Mouse (Mus musculus): Measurements from ENCODE around the gene Lamp3.
"Not testable (repeated sequence)": the region's sequence is repeated elsewhere in the genome, so short reads cannot be mapped to it uniquely, and the experiment has no call there.

The Lamp3 gene

GRCm38 (mm10) chr16:19706216-19706615 lies at the start of gene Lamp3:
Lamp3 (minus strand) TSS chr16:19706375.
- no peak for DNase-seq (ENCODE audit: low spot score)

DNA sequence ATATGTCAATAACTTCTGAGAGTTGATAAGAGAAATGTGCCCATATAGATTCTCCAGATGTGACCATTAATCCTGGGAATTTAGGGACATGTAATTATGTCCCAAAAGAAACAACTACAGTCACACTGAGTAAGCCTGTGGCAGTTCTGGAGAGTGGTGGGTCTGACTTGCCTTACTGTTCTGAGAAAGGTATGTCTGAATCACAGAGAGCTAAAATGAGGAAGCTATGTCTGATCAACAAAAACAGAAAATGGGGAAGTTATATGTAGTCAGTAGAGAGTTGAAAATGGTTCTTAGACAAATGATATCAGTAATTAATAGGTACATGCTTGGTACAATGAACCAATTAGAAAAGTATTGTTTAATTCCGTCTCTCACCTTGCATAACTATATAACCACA lies 26.7 kb upstream of the Lamp3 start:
- no peak for DNase-seq (ENCODE audit: low spot score)

DNA sequence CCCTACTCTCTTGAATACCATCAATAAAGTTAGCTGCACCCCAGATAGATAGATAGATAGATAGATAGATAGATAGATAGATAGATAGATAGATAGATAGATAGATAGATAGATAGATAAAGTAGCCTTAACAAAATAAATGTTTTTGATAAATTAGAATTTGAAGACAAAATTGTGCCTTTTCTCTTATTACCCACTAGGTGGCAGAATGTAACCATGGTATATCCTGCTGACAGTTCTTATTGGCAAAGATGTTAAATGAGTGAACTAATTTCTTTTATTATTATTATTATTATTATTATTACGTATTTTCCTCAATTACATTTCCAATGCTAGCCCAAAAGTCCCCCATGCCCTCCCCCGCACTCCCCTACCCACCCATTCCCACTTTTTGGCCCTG lies 18.0 kb upstream of the Lamp3 start:
- not testable (repeated sequence) for DNase-seq (ENCODE audit: low spot score)

- DNase-seq (ENCODE audit: low spot score), result no peak
Measured at GRCm38 (mm10) chr16:19720959-19721358, 14.8 kb upstream of the Lamp3 start.

DNA sequence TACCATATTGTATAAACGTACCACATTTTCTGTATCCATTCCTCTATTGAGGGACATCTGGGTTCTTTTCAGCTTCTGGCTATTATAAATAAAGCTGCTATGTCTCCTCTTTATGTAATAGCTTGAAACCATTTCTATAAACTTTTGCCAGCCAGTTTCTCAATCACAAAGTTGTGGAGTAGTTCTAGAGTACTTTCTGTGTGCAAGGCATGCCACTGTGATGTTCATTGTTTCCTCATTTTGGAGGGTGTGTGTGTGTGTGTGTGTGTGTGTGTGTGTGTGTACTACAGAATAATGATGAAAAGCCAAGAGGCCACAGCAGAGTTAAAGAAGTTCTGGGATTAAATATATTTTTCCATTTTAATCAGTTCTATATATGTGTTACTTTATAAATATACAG lies 1.2 kb upstream of the Lamp3 start:
- DNase-seq (ENCODE audit: low spot score), result no peak

- no peak for DNase-seq (ENCODE audit: low spot score)
Measured at GRCm38 (mm10) chr16:19699207-19699606, 7.0 kb downstream of the Lamp3 start.

DNA sequence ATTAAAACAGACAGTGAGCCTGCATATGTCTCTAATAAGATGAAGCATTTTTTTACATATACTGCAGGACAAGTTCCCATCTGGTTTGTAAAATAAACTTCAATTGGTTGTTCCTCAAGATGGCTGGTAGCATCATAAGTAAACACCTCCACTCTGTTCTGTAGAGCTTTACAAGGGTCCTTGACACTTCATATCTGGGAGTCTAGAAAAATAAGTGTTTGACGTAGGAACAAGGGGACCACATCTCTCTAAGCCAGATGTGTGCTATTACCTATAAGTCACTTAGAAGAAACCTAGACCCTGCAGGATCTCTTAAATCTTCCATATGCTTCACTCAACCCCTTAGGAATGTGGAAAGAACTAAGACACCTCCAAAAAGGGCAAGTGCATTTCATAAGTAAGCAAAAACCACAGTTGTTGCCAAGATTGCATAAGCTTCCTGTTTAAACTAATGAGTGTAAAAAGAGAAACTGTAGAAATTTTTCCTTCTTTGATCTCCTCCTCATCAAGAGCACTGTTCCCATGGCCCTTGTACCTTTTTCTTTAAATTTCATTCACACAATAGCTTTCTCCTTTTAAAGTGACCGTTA lies 35.3 kb downstream of the Lamp3 start:
- no peak for DNase-seq (ENCODE audit: low spot score)

DNA sequence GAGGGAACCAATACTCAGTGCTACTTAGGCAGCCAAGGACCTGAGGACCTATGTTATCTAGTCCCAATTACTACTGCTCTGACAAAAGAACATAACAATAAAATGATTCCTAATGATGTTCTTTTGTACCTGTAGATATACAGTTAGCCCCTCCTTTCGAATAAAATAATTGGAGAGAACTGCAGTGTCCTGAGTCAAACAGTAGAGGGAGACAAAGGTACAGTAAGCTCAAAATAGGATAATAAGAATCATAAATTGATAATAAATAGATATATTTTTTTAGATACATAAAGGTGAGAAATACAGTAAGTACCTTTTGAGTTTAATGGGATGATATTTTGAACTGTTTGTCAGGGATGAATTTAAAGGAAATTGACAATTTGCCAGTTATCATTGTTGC lies 39.9 kb downstream of the Lamp3 start:
- peak; percentile 6 for DNase-seq (ENCODE audit: low spot score)

DNA sequence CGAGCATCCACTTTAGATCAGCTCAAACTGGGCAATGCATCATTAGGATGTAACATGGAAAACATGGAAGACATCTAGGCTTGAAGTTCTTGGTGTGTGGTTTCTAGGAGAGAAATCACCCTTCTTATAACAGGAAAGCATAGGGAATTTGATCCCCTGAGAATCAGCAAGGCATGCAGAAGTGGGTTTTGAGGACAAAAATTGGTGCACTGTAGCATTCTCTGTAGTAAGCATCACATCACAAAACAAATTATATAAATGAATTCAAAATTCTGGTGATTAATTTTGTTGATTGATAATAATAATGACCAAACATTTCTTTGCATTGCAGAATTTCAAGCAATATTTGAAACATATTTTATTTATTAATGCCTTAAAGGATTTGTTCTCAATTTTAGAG lies 76.4 kb downstream of the Lamp3 start, which contains the start of gene Olfr171:
TSS of gene Olfr171 (minus strand) at position 101 of the 400 bp plus-strand sequence.
- no peak for DNase-seq (ENCODE audit: low spot score)

DNA sequence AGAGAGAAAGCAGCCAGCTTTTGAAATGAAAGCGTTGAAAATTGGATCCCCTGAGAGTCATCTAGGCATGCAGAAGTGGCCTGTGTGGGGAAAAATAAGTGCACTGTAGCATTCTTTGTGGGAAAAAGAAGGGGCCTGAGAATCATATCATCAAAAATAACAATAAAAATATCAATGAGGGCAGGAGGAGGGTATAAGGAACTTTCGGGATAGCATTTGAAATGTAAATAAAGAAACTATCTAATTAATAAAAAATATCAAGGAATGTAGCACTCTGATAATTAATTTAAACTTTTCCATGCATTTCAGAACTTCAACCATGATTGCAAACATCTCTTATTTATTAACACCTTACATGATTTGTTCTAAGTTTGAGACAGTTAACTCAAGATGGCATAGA lies 94.4 kb downstream of the Lamp3 start, which contains the start of gene Olfr170:
TSS of gene Olfr170 (minus strand) at position 101 of the 400 bp plus-strand sequence.
- not testable (repeated sequence) for DNase-seq (ENCODE audit: low spot score)

Data from c-Kit-positive CD71-positive TER-119-positive erythroid progenitor cells, embryonic 14.5 days (primary cell).